ENCODE assay signal across 8 mouse cellular contexts in genomic region chr14:24273575-24273974, GRCm38 (mm10). TPM values are rescaled to one million over a fixed set of nuclear protein-coding genes. Genes with fewer than 3 reads are reported as not detected.
DNase-seq lines count a peak whose midpoint lies in the region; ATAC-seq and TF ChIP-seq lines count a peak whose summit lies in the region.

No protein-coding gene starts in this region.

- no peak for DNase-seq in frontal cortex, postnatal 10 days (ENCODE audit: low spot score in 2 of 2)
- peak; percentile 15 for DNase-seq in 3134 (ENCODE audit: extremely low read depth, insufficient read length, low spot score)
- peak; percentile 80 for DNase-seq in brain, embryonic 14.5 days (ENCODE audit: low read depth)
- DNase-seq in induced T-regulatory cell, adult 2 months (ENCODE audit: low read depth) = peak; percentile 12
- peak; percentile 58 for DNase-seq in mesoderm, embryonic 11.5 days (ENCODE audit: low read depth, low spot score)
- DNase-seq in spleen, postnatal 14 days (ENCODE audit: low spot score in 2 of 2) = no peak
- DNase-seq in thymus, adult 18-20 months = no peak

- ATAC-seq in frontal cortex, adult (ENCODE audit: low TSS enrichment) = peak; percentile 77

- TF ChIP-seq CTCF in brain, embryonic 14.5 days (IDR thresholded peaks at IDR 0.05; ENCODE audit: borderline replicate concordance, extremely low read depth, insufficient read depth, insufficient read length) = peak; percentile 35; the same call in 1 of the 2 replicates

- TF ChIP-seq POLR2A in brain, embryonic 14.5 days (IDR thresholded peaks at IDR 0.05; ENCODE audit: borderline replicate concordance, extremely low read depth, insufficient read depth, insufficient read length, poor library complexity, severe bottlenecking) = no peak

RNA-seq across cellular contexts. Expression of gene E330034G19Rik, which starts 19.4 kb away (rescaled TPM):
- 0.10 TPM in 1 of 2 replicates, not detected in the other for polyA plus RNA-seq in brain, embryonic 14.5 days (2012; rRNA removed)

RNA-seq across cellular contexts. Expression of gene Dlg5, which starts 27.9 kb away (rescaled TPM):
- 70.6 and 89.3 TPM in 2 replicates for polyA plus RNA-seq in brain, embryonic 14.5 days (2012; rRNA removed)

Comparison
In these comparisons a context has a peak if more than half of its experiments do, and no peak if none do; other contexts are left out.
1. DNase-seq: peak in 3134 (single experiment), brain, embryonic 14.5 days (single experiment), induced T-regulatory cell, adult 2 months (single experiment) and mesoderm, embryonic 11.5 days (single experiment); none in frontal cortex, postnatal 10 days (0 of 2), spleen, postnatal 14 days (0 of 2) and thymus, adult 18-20 months (0 of 2).